Mouse (Mus musculus): ENCODE measurements at regions not wholly inside any gene's neighbourhood (a gene's known extent, or its start where the extent isn't known, plus 50 kb on each side); places are given as distances from the start of the nearest gene placed in this dataset.

GRCm38 (mm10) chr17:4301142-4301853, 605.2 kb upstream of the Nox3 start:
- CTCF ChIA-PET, result no interaction called here

- CTCF ChIA-PET, result no interaction called here
Observed at GRCm38 (mm10) chr17:4311785-4312379, 615.8 kb upstream of the Nox3 start.

GRCm38 (mm10) chr17:4319141-4319540, 623.1 kb upstream of the Nox3 start:
- CTCF ChIA-PET, result no interaction called here

GRCm38 (mm10) chr17:4328810-4329209, 632.7 kb upstream of the Nox3 start:
- CTCF ChIA-PET, result no interaction called here

GRCm38 (mm10) chr17:4331650-4332049, 635.6 kb upstream of the Nox3 start:
- CTCF ChIA-PET, result no interaction called here

- CTCF ChIA-PET, result no interaction called here
Observed at GRCm38 (mm10) chr17:4333091-4333490, 637.0 kb upstream of the Nox3 start.

DNA sequence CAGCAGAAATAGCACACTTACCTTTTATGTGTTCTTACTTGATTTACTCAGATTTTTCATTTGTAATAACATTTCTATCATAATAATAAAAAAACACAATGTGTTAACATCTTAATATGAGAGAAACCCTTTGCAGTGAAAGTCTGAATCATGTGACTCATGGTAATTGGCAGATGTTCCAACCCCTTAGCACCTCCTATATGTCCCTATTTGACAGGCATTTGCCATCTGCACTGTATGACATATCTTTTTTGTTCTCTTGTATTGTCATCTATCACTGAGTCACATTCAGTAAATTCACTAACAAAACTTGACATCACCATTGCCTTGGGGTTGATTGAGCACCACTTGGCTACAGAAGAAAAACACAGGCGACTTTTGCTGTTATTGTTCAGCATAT, 641.1 kb upstream of the Arid1b start:
- CTCF ChIA-PET, result no interaction called here

- CTCF ChIA-PET, result no interaction called here
Observed at GRCm38 (mm10) chr17:4355506-4356218, 638.5 kb upstream of the Arid1b start.

- CTCF ChIA-PET, result no interaction called here
Observed at GRCm38 (mm10) chr17:4360413-4361320, 633.5 kb upstream of the Arid1b start.

DNA sequence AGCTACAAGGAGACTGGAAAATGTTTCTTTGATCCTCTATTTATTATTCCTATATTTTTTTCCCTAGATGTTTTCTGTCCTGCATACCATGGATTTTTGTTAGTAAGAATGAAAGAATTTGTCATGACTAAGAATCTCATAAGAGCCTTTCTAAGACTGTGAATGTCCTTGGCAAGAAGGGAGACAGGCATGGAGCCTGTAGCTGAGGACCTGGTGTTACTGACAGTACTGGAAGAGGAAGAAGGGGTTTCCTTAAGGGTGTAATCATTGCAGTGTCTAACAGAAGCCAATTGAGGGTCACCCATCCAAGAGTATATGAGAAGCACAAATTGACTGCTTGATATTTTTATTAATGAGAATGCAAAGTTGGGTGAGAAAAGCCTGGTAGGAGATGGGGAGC, 628.3 kb upstream of the Arid1b start:
- CTCF ChIA-PET, result no interaction called here

GRCm38 (mm10) chr17:4380449-4380848, 613.7 kb upstream of the Arid1b start:
- CTCF ChIA-PET, result no interaction called here

DNA sequence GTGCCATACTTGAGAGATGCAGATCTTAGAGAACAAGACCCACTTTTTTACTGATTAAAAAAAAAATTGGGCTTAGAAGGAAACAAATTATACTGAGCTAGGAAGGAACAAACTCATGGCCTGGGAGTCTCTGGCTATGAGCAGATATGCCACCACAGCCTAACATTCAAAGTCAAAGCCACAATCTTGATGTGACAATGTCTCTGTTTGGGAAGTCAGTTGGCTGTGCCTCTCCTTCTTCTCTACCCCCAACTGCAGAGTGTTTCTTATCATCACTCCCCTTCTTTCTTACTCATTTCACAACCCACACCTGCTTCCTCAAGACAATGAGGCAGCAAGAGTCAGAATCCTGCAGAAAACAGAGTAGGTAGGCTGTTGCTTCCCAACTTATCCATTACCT, 613.3 kb upstream of the Arid1b start:
- CTCF ChIA-PET, result no interaction called here

- CTCF ChIA-PET, result no interaction called here
Observed at GRCm38 (mm10) chr17:4381896-4382685, 612.0 kb upstream of the Arid1b start.

GRCm38 (mm10) chr17:4382716-4383115, 611.4 kb upstream of the Arid1b start:
- CTCF ChIA-PET, result no interaction called here

GRCm38 (mm10) chr17:4387616-4388015, 606.5 kb upstream of the Arid1b start:
- CTCF ChIA-PET, result no interaction called here

GRCm38 (mm10) chr17:4390012-4390411, 604.1 kb upstream of the Arid1b start:
- CTCF ChIA-PET, result no interaction called here

DNA sequence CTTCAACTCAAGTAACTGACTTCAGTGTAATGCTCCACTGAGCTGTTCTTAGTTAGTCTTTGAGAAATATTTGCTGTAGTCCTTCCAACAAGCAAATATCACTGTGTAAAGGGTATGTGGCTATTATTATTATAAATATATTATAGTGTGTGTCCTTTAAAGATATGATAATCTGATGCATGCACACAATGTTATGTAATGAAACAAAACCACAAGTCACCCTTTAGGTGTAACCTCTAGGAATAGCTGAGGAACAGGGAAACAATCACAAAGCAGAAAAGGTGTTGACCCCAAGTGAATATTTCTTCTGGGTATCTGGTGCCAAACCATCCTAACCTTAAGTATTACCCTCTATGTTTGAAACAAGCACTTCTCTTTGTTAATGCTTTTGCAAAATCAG, 603.6 kb upstream of the Arid1b start:
- CTCF ChIA-PET, result no interaction called here

DNA sequence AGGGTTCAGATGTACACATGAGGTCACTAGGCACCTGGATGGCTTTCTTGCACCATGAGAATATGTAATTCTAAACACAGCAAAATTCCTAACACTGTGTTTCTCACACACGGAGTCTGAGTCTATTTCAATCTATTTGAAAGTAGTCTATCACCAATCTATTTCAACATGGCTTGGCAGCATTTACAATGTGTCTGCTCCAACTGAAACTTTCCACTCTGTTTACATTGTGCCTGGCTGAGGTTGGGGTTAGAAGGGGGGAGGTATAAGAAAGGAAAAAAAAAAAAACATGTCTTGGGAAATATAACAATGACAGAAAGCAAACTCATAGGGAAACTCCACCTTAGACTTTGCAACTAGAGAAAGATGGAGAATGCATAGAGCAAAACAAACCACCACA, 602.9 kb upstream of the Arid1b start:
- CTCF ChIA-PET, result no interaction called here

DNA sequence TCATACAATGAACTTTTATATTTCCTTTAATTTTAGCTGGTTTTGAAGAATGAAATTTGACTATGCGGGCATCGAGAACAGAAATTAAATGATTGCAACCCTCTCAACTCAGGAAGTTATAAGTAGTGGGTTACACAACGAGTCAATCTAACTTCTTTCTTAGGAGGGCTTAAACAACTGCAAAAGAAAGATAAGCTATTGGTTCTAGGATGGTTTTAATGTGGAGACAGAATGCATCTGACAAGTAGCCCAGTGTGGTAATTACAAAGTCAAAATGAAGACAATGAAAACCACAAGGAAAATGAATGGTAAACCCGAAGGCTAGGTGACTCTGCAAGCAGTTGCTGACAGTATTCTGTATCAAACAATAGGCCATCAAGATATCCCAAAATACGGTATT, 598.0 kb upstream of the Arid1b start:
- CTCF ChIA-PET, result no interaction called here

GRCm38 (mm10) chr17:4417686-4418085, 576.4 kb upstream of the Arid1b start:
- CTCF ChIA-PET, result no interaction called here

DNA sequence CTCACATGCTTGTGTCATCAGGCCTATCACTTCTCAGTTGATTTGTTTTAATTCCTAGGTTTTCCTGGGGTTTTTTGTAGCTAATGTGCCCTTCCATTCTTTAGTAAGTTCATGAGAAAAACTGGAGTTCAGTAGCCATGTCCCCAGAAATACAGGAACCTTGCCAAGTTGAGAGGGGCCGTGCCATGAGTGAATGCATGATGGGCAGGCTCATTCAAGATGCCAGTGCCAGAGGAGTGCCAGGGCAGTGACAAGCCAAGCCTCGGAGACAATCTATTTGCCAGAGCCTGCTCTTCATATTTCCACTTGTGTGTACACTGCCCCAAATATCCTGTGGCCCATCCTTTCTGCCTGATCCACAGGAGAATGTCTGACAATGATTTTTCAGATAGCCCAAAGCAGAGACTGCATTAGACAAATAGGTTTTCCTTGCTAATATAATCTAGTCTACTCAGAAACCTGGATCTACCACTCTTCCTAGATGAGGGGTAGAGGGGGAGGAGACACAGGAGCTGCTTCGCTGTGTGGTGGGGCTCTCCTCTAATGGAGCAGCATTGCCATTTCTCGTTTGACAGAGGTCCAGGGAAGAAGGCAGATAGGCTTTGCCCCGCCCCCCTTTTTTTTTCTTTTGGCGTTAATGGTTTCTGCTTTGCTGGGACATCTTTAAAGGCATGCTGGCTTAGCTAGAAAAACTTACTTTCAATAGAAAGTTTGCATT, 569.5 kb upstream of the Arid1b start:
- CTCF ChIA-PET, result no interaction called here

All from spleen, embryonic (tissue).